Mouse (Mus musculus): Measurements from ENCODE around the gene Hs6st1. TPM values are rescaled to one million over a fixed set of nuclear protein-coding genes. Genes with fewer than 3 reads are reported as not detected.
A peak's percentile ranks its signal among the peaks of the same experiment; 100 is the strongest.

The Hs6st1 gene
- total RNA-seq, 1 experiment, result 46.3 TPM

DNA sequence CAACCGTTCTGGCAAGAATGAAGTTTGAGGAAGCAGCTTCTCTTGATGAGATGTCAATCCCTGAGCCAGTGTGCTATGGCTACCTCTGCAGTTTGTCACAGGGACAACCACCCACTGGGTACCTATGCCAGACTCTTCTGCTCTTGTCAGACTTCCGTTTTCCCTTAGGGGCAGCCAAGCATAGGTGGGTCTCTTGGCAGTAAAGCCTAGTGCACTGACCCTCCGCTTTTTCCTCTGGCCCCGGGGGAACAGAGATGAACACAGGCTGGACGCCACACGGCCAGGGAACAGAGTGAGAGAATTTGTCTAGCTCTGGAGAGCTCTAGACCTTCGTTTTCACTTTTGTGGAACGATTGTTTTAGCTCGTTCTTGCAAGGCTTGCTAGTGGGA, 2.4 kb upstream of the Hs6st1 start:
- H3K9me3 ChIP-seq (ENCODE audit: control insufficient read depth, insufficient read depth, low read depth, low read length), result no peaks in the 10 kb centered on the region
- no peak overlapping the region for H3K9ac ChIP-seq (ENCODE audit: insufficient read depth, low read depth, low read length, poor library complexity, severe bottlenecking)
- no peak overlapping the region; the same call in 1 of the 2 replicates for H3K27ac ChIP-seq (ENCODE audit: insufficient read depth, low read depth, low read length, poor library complexity, severe bottlenecking)
- H3K36me3 ChIP-seq (ENCODE audit: control insufficient read depth, insufficient read depth, low read length, poor library complexity, severe bottlenecking), result peaks cover 8% of the 10 kb centered on the region; the same call in 1 of the 2 replicates
- H3K4me1 ChIP-seq (ENCODE audit: control insufficient read depth in 2 of 2, insufficient read depth in 2 of 2, low read length in 2 of 2, poor library complexity in 1 of 2), result peaks cover 18 to 46% of the 10 kb centered on the region in 2 experiments
- DNase-seq (ENCODE audit: low read depth, low spot score), result no peak
- no peak for TF ChIP-seq CHD2 (IDR thresholded peaks at IDR 0.05; ENCODE audit: low read depth, low read length)
- in situ Hi-C loops (cut with MboI; ENCODE audit: low sequenced_read_pairs in 2 of 2, unreplicated experiment in 2 of 2), result loop anchor here in 1 of 2 experiments (10.0 kb wide), 1 partner anchor 51 kb away; no protein-coding TSS in a partner anchor
- no peak overlapping the region for H3K4me3 ChIP-seq (ENCODE audit: insufficient read depth in 1 of 2, low read depth in 1 of 2, low read length in 2 of 2, poor library complexity in 1 of 2, severe bottlenecking in 1 of 2)

DNA sequence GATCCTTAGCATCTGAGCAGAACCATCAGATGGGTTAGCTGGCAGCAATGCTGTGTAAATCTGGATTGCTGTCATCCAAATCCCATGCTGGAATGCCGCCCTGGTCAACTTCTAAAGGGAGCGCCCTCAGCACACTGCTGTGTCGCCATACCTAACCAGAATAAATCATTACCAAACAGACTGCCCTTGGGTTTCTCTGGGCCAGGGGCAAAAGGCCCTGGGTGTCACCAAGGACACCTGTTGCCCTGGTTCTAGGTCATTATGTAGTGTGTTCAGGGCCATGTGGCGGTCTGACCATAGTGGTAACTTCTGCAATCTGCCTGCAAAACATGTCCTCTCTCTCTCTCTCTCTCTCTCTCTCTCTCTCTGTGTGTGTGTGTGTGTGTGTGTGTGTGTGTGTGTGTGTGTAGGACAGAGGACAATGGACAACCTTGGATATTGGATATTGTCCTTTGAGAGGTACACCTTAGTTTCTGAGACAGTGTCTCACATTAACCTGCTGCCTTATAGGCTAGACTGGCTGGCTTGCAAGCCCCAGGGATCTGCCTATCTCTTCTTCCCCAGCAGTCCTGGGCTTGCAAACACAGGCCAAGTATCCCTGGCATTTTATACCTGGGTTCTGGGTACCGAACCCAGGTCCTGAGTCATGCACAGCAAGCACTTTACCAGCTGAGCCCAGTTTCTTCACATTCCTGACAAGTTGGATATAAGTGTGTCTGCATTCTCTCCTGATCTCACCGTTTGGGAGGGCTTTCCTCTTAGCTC, 1.8 kb upstream of the Hs6st1 start:
- DNase-seq (ENCODE audit: low read depth, low spot score), result no peak
- H3K36me3 ChIP-seq (ENCODE audit: control insufficient read depth, insufficient read depth, low read length, poor library complexity, severe bottlenecking), result peaks cover 13% of the 10 kb centered on the region; the same call in 1 of the 2 replicates
- H3K27ac ChIP-seq (ENCODE audit: insufficient read depth, low read depth, low read length, poor library complexity, severe bottlenecking), result no peak overlapping the region
- H3K9ac ChIP-seq (ENCODE audit: insufficient read depth, low read depth, low read length, poor library complexity, severe bottlenecking), result no peak overlapping the region
- no peak overlapping the region for H3K4me3 ChIP-seq (ENCODE audit: insufficient read depth in 1 of 2, low read depth in 1 of 2, low read length in 2 of 2, poor library complexity in 1 of 2, severe bottlenecking in 1 of 2)
- H3K9me3 ChIP-seq (ENCODE audit: control insufficient read depth, insufficient read depth, low read depth, low read length), result no peaks in the 10 kb centered on the region
- peaks cover 18 to 46% of the 10 kb centered on the region in 2 experiments for H3K4me1 ChIP-seq (ENCODE audit: control insufficient read depth in 2 of 2, insufficient read depth in 2 of 2, low read length in 2 of 2, poor library complexity in 1 of 2)
- no peak for TF ChIP-seq ZNF384 (IDR thresholded peaks at IDR 0.05; ENCODE audit: low read depth, low read length)
- TF ChIP-seq HCFC1 (IDR thresholded peaks at IDR 0.05; ENCODE audit: borderline replicate concordance, insufficient read depth, low read length), result no peak
- TF ChIP-seq CHD2 (IDR thresholded peaks at IDR 0.05; ENCODE audit: low read depth, low read length), result no peak
- TF ChIP-seq MAFK (IDR thresholded peaks at IDR 0.05; ENCODE audit: insufficient read depth, low read depth, low read length), result no peak
- no peak for TF ChIP-seq ZC3H11A (IDR thresholded peaks at IDR 0.05; ENCODE audit: borderline replicate concordance, low read depth, low read length)
- in situ Hi-C loops (cut with MboI; ENCODE audit: low sequenced_read_pairs in 2 of 2, unreplicated experiment in 2 of 2), result loop anchor here in 1 of 2 experiments (10.0 kb wide), 1 partner anchor 52 kb away; no protein-coding TSS in a partner anchor

DNA sequence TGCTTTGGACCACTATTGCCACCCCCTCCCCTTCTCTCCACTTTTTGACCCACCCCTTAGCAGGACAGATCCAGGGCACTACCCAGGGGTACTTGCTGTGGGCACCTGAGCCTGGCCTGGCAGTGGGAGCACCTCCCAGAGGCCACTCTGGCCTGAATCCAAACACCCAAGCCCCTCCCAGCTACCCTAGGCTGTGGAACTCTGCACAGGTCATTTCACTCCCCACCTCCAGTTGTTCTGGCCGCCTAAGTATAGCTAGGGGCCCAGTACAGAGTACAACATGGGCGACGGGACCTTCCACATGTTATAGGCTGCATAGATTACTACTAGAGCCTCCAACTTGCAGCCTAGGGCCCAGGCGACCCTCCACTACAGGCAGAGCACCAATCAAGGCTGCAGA, 999 bp upstream of the Hs6st1 start:
- H3K27ac ChIP-seq (ENCODE audit: insufficient read depth, low read depth, low read length, poor library complexity, severe bottlenecking), result no peak overlapping the region
- H3K4me3 ChIP-seq (ENCODE audit: insufficient read depth in 1 of 2, low read depth in 1 of 2, low read length in 2 of 2, poor library complexity in 1 of 2, severe bottlenecking in 1 of 2), result no peak overlapping the region
- DNase-seq (ENCODE audit: low read depth, low spot score), result no peak
- TF ChIP-seq ZNF384 (IDR thresholded peaks at IDR 0.05; ENCODE audit: low read depth, low read length) (no peak), MAFK (IDR thresholded peaks at IDR 0.05; ENCODE audit: insufficient read depth, low read depth, low read length) (no peak), CHD2 (IDR thresholded peaks at IDR 0.05; ENCODE audit: low read depth, low read length) (no peak), ZC3H11A (IDR thresholded peaks at IDR 0.05; ENCODE audit: borderline replicate concordance, low read depth, low read length) (no peak), HCFC1 (IDR thresholded peaks at IDR 0.05; ENCODE audit: borderline replicate concordance, insufficient read depth, low read length) (no peak)
- in situ Hi-C loops (cut with MboI; ENCODE audit: low sequenced_read_pairs in 2 of 2, unreplicated experiment in 2 of 2), result loop anchor here in 1 of 2 experiments (10.0 kb wide), 1 partner anchor 52 kb away; no protein-coding TSS in a partner anchor
- no peak overlapping the region for H3K9ac ChIP-seq (ENCODE audit: insufficient read depth, low read depth, low read length, poor library complexity, severe bottlenecking)
- peaks cover 12 to 43% of the 10 kb centered on the region in 2 experiments for H3K4me1 ChIP-seq (ENCODE audit: control insufficient read depth in 2 of 2, insufficient read depth in 2 of 2, low read length in 2 of 2, poor library complexity in 1 of 2)
- peaks cover 21% of the 10 kb centered on the region for H3K36me3 ChIP-seq (ENCODE audit: control insufficient read depth, insufficient read depth, low read length, poor library complexity, severe bottlenecking)
- no peaks in the 10 kb centered on the region for H3K9me3 ChIP-seq (ENCODE audit: control insufficient read depth, insufficient read depth, low read depth, low read length)

DNA sequence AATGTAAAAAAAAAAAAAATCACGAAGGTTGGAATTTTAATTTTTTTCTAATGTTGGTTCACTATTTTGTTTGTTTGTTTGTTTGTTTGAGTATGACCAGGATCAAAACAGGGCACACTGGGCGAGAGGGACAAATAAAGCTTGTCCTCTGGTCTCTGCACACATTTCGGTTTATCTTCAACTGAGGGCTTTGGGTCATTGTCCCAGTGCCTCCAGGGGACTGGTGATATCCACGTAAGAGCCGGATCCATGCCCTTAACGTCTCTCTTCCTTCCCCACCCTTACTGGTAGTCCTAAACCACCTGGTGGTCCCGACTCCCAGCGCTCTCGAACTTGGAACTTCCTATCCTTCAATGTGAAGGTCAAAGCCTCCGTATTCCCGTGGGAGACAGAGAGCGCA, 589 bp upstream of the Hs6st1 start:
- peaks cover 11 to 40% of the 10 kb centered on the region in 2 experiments for H3K4me1 ChIP-seq (ENCODE audit: control insufficient read depth in 2 of 2, insufficient read depth in 2 of 2, low read length in 2 of 2, poor library complexity in 1 of 2)
- in situ Hi-C loops (cut with MboI; ENCODE audit: low sequenced_read_pairs in 2 of 2, unreplicated experiment in 2 of 2), result loop anchor here in 1 of 2 experiments (10.0 kb wide), 1 partner anchor 53 kb away; no protein-coding TSS in a partner anchor
- H3K4me3 ChIP-seq (ENCODE audit: insufficient read depth in 1 of 2, low read depth in 1 of 2, low read length in 2 of 2, poor library complexity in 1 of 2, severe bottlenecking in 1 of 2), result peak overlapping the region; percentile 50 to 63
- H3K36me3 ChIP-seq (ENCODE audit: control insufficient read depth, insufficient read depth, low read length, poor library complexity, severe bottlenecking), result peaks cover 22% of the 10 kb centered on the region
- TF ChIP-seq ZNF384 (IDR thresholded peaks at IDR 0.05; ENCODE audit: low read depth, low read length) (no peak), HCFC1 (IDR thresholded peaks at IDR 0.05; ENCODE audit: borderline replicate concordance, insufficient read depth, low read length) (no peak), CHD2 (IDR thresholded peaks at IDR 0.05; ENCODE audit: low read depth, low read length) (no peak), ZC3H11A (IDR thresholded peaks at IDR 0.05; ENCODE audit: borderline replicate concordance, low read depth, low read length) (no peak), MAFK (IDR thresholded peaks at IDR 0.05; ENCODE audit: insufficient read depth, low read depth, low read length) (no peak)
- H3K27ac ChIP-seq (ENCODE audit: insufficient read depth, low read depth, low read length, poor library complexity, severe bottlenecking), result no peak overlapping the region
- peak overlapping the region; percentile 51 for H3K9ac ChIP-seq (ENCODE audit: insufficient read depth, low read depth, low read length, poor library complexity, severe bottlenecking)
- DNase-seq (ENCODE audit: low read depth, low spot score), result no peak
- no peaks in the 10 kb centered on the region for H3K9me3 ChIP-seq (ENCODE audit: control insufficient read depth, insufficient read depth, low read depth, low read length)

Measured in ES-E14 (cell line).